Mouse (Mus musculus) T-helper 17 cell (primary cell): ENCODE measurements around the gene Art4.

Experiments
- in situ Hi-C, 2 experiments: fragments of 300-600 bp; cut with MboI, MseI; formaldehyde crosslinking; loops; 1 replicate in 1 of 2; 2 replicates in 1 of 2; pipeline ENCODE4 v1.15.1; 2025; ENCODE audit warnings: high pct_unique_total_duplicates in 2 of 2

Gene Art4

GRCm38 (mm10) chr6:136868921-136869320, 11.4 kb upstream of the Art4 start:
- in situ Hi-C loops, result no loop called here

- in situ Hi-C loops, result no loop called here
Measured at GRCm38 (mm10) chr6:136866150-136866549, 8.6 kb upstream of the Art4 start.

- in situ Hi-C loops, result no loop called here
Measured at GRCm38 (mm10) chr6:136865360-136865759, 7.8 kb upstream of the Art4 start.

- in situ Hi-C loops, result loop anchor here in 1 of 2 experiments (5.0 kb wide), 1 partner anchor 61 kb away; the partner anchor contains the start of genes Erp27 and Pde6h
Measured at GRCm38 (mm10) chr6:136861020-136861419, 3.5 kb upstream of the Art4 start.

- in situ Hi-C loops, result loop anchor here (5.0 kb wide), 2 partner anchors 109 to 124 kb away; no protein-coding TSS in a partner anchor
Measured at GRCm38 (mm10) chr6:136858420-136858819, 887 bp upstream of the Art4 start.

- in situ Hi-C loops, result loop anchor here (5.0 kb wide), 2 partner anchors 109 to 124 kb away; no protein-coding TSS in a partner anchor
Measured at GRCm38 (mm10) chr6:136857873-136858260, 334 bp upstream of the Art4 start.

- in situ Hi-C loops, result loop anchor here (5.0 kb wide), 2 partner anchors 111 to 126 kb away; no protein-coding TSS in a partner anchor
Measured at GRCm38 (mm10) chr6:136856071-136856636, 1.4 kb downstream of the Art4 start.

- in situ Hi-C loops, result loop anchor here (5.0 kb wide), 2 partner anchors 112 to 127 kb away; no protein-coding TSS in a partner anchor
Measured at GRCm38 (mm10) chr6:136855183-136855582, 2.4 kb downstream of the Art4 start.

GRCm38 (mm10) chr6:136854361-136854781, 3.2 kb downstream of the Art4 start:
- in situ Hi-C loops, result no loop called here

- in situ Hi-C loops, result no loop called here
Measured at GRCm38 (mm10) chr6:136852762-136853161, 4.8 kb downstream of the Art4 start.

- in situ Hi-C loops, result no loop called here
Measured at GRCm38 (mm10) chr6:136852348-136852747, 5.2 kb downstream of the Art4 start.

- in situ Hi-C loops, result no loop called here
Measured at GRCm38 (mm10) chr6:136850267-136850666, 7.3 kb downstream of the Art4 start.

GRCm38 (mm10) chr6:136848971-136849370, 8.6 kb downstream of the Art4 start:
- in situ Hi-C loops, result no loop called here

GRCm38 (mm10) chr6:136848399-136848798, 9.1 kb downstream of the Art4 start:
- in situ Hi-C loops, result no loop called here

GRCm38 (mm10) chr6:136847790-136848189, 9.7 kb downstream of the Art4 start:
- in situ Hi-C loops, result no loop called here

GRCm38 (mm10) chr6:136847267-136847666, 10.3 kb downstream of the Art4 start:
- in situ Hi-C loops, result no loop called here

- in situ Hi-C loops, result no loop called here
Measured at GRCm38 (mm10) chr6:136845706-136846480, 11.6 kb downstream of the Art4 start.

- in situ Hi-C loops, result no loop called here
Measured at GRCm38 (mm10) chr6:136844903-136845302, 12.6 kb downstream of the Art4 start.

- in situ Hi-C loops, result loop anchor here in 1 of 2 experiments (5.0 kb wide), 1 partner anchor 90 kb away; no protein-coding TSS in a partner anchor
Measured at GRCm38 (mm10) chr6:136837323-136837722, 20.2 kb downstream of the Art4 start.

GRCm38 (mm10) chr6:136835352-136835751, 22.2 kb downstream of the Art4 start, which contains the start of gene Smco3:
Smco3 (minus strand) TSS chr6:136835452.
- in situ Hi-C loops, result loop anchor here in 1 of 2 experiments (5.0 kb wide), 1 partner anchor 88 kb away; no protein-coding TSS in a partner anchor

- in situ Hi-C loops, result loop anchor here in 1 of 2 experiments (5.0 kb wide), 1 partner anchor 91 kb away; the partner anchor contains the start of genes Erp27 and Pde6h
Measured at GRCm38 (mm10) chr6:136831712-136832111, 25.8 kb downstream of the Art4 start.

- in situ Hi-C loops, result no loop called here
Measured at GRCm38 (mm10) chr6:136828681-136829080, 28.9 kb downstream of the Art4 start.
